Mouse (Mus musculus): ENCODE measurements around the gene Car10.

The Car10 gene

GRCm38 (mm10) chr11:93097941-93098828 is at the start of gene Car10:
TSS of gene Car10 (plus strand) at chr11:93098028.
- no peak for DNase-seq (ENCODE audit: low read depth, low spot score)

GRCm38 (mm10) chr11:93065021-93065420 is 32.8 kb upstream of the Car10 start:
- no peak for DNase-seq (ENCODE audit: low read depth, low spot score)

GRCm38 (mm10) chr11:93065656-93066181 is 32.1 kb upstream of the Car10 start:
- DNase-seq (ENCODE audit: low read depth, low spot score), result no peak

DNA sequence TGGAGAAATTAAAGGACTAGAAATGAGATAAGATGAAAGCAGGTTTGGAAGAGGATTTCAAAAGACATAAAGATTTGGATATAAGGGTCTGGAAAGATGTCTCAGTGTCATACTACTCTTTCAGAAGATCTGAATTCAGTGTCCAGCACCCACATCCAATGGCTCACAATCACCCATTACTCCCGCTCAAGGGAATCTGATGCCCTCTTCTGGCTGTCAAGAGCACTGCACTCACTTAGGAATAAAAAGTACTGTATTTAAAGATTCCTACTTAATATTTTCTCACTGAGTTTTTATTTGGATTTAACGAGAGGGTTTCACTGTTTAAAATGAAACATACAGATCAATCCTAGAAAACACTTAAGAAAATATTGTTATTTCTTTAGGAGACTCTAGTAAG is 2.2 kb upstream of the Car10 start:
- no peak for DNase-seq (ENCODE audit: low read depth, low spot score)

DNA sequence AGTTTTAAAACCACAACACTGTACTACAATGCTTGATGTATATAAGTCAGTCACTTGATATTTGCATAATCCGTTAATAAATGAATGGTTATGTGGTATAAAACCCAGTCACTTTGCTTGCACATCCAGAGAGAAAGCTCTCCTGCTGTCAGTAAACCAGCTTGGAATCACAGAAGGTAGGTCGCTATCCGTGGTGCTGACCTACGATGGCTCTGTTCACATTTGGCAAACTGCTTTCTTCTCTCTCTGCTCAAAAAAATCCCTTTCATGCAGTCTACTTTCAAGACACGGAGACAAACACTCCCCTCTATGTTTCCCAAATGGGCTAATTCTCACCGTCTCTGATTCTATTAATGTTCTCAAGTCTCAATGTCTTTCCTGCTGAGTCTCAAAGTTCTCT is 827 bp upstream of the Car10 start:
- DNase-seq (ENCODE audit: low read depth, low spot score), result no peak

DNA sequence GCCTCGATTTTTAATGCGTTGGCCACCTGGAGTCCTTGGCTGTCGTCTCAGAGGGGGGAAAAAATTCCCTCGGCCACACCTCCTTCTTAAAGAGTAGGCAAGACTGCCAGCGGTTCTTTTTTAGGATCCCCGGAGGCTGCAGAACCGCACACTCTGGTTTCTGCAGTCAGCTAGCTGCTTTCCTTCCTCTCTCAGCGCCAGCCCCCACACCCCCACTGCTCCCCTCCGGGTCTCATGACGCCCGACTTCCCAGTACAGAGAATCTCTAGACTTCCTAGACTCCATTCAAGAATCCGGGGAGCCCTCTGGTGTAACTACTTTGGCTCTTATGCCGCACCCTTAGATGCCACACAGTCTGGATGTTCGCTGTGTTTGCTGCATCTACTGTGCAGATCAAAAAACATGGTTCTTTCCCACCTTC is 387 bp upstream of the Car10 start:
- DNase-seq (ENCODE audit: low read depth, low spot score), result no peak

DNA sequence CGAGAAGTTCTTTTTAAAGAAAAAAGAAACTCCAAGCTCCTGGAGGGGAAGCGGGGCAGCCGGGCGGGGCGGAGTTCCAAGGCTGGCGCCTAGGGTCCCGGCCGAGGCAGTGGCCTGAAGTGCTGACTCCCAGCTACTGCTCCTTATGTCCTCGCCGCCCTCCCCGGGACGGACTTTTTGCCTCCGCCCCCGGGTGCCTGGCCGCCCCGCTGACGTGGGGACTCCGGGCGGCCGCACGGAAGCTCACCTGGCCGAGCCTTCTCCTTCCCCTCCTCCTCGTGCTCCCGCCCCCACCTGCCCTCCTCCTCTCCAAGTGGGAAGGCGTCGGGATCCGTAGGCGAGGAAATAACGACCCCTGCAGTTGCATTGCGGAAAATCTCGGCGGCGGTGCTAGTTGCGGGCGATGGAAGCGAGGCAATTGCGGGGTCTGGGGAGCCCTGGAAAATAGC is 1.1 kb downstream of the Car10 start:
- no peak for DNase-seq (ENCODE audit: low read depth, low spot score)

DNA sequence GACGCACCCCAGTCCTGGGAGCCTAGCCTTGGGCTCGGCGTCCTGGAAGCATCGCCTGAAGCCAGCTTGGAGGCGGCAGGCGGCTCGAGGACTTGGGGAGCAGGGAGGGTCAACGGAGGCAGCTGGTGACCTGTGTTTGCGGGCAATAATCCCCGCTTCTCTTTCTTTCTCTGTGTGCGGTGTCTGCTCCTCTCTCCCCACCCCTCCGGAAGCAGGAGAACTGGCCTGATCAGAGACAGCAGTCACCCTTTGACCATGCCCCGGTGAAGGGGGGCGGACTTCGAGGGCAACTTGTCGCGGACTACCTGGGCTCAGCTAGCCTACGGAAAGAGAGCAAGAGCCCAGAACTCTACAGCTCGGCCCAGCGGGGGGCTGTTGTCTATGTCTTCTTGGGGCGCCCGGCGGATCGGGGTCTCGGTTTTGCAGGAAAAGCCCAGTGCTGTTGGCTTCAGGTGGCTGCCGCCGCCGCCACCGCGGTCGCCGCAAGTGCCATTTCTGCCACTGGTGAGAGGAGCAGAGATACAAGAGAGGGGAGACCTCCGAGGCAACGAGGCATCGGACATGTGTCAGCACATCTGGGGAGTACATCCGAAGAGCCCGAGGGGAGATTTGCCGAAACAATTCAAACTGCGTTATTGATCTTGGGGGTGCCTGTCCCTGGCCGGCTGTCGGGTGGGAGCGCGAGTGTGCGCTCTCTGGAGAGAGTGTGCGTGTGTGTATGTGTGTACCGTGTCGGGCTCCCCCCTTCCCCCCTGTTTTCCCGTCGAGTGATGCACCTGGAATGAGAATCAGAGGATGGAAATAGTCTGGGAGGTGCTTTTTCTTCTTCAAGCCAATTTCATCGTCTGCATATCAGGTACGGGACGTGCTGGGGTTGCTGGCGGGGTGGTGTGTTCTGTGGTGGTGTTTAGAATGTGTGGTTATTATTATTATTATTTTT is 1.9 kb downstream of the Car10 start:
- DNase-seq (ENCODE audit: low read depth, low spot score), result no peak

DNA sequence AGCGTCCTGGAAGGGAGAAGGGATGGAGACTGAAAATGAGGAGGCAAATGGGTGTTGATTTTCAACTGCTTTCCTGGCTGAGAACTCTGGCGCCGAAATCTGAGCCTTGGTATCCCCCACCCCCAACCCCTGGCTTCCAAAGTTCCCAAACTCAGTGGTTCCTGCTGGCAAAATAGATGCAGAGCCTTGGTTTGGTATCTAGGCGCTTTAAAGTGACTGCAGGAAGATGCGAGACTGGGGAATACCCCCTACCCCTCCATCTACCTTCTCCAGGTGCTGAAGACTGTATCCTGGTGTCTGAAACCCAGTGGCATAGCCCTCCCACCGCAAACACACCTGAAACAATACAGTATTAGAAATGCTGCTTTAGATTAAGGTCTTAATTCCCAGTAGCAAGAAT is 2.8 kb downstream of the Car10 start:
- DNase-seq (ENCODE audit: low read depth, low spot score), result no peak

DNA sequence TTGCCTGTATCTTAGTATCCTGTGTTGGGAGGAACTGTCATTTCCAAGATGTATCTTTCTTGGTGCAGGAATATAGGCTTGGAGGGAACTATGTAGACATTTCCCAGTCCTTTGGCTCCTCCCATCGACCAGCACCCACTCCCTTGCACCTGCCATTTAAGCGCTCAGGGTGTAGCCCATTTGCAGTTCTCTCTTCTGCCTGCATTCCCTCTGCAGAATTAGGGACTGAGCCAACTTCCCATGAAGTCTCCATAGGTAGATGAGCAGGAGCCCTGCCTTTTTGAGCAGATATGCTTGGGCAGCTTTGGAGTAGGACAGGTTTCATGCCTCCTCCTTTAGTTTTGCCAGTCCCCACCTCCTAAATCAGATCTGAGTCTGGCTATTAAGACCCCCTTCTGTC is 3.3 kb downstream of the Car10 start:
- DNase-seq (ENCODE audit: low read depth, low spot score), result no peak

- no peak for DNase-seq (ENCODE audit: low read depth, low spot score)
These were observed 4.5 kb downstream of the Car10 start for GRCm38 (mm10) chr11:93102321-93102720.

DNA sequence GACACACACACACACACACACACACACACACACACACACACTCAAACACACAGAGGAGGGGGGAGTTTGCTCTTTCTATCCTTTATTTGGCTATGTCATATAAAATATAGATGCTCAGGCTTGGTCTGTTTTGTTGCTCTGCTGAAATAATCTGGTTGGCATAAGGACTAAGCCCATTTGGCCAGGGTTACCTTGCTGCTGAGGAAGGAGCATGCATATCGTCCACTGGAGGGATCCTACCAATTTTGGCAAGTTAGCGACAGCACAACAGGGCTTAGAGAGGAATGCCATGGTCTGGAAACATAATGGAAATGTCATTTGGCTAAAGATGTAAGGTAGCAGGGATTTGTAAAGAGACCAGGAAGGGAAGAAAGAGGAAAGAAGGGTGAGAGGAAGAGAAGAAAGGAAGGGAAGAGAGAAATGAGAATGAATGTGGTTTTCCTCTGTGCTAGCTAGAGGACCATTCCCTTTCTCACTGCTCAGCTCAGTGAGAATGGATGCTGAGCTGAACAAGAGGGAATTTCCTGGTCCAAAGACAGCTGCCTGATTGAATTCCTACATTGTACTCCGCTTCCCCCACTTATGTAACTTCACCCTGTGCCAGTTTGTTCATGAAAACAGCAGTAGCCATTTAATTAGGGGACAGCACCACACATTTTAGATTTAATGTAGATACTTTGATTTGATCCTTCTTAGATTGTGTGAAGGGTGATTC is 5.4 kb downstream of the Car10 start:
- no peak for DNase-seq (ENCODE audit: low read depth, low spot score)

- no peak for DNase-seq (ENCODE audit: low read depth, low spot score)
These were observed 11.6 kb downstream of the Car10 start for GRCm38 (mm10) chr11:93109451-93109850.

- no peak for DNase-seq (ENCODE audit: low read depth, low spot score)
These were observed 23.1 kb downstream of the Car10 start for GRCm38 (mm10) chr11:93120766-93121415.

- DNase-seq (ENCODE audit: low read depth, low spot score), result no peak
These were observed 25.9 kb downstream of the Car10 start for GRCm38 (mm10) chr11:93123691-93124090.

DNA sequence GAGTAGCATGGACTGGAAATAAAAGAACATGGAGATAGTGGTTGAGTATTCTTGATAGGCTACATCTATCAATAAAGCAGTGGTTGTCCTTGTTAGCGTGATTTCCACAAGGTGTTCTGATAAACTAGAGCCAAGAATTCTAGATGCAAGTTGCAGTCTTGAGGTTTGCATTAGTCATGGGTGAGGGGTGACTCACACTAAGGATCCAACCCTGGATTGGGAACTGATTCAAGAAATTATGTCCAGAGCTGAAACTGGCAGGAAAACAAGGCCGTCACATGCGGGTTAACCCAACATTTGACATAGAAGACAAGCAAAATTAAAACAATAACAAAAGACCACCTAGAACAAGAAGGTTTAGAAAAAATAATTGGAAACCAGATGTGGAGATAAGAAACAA is 28.6 kb downstream of the Car10 start:
- no peak for DNase-seq (ENCODE audit: low read depth, low spot score)

DNA sequence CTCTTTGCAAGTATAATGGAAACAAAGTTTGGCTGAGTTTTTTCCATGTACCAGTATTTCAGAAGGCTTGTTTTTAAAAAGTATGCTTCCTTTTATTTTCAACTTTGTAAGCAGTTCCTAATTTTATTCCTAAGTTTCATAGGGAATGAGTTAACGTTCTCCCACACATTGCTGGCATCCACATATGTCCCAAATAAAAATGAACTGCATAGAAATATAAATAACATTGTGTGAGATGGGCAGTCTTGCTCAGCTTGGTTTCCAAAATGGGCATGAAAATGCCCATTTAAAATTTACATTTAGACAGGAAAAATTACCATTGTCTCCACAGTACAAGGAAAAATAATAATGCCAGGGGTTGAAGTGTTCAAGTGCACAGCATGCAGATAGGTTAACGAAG is 30.7 kb downstream of the Car10 start:
- no peak for DNase-seq (ENCODE audit: low read depth, low spot score)

DNA sequence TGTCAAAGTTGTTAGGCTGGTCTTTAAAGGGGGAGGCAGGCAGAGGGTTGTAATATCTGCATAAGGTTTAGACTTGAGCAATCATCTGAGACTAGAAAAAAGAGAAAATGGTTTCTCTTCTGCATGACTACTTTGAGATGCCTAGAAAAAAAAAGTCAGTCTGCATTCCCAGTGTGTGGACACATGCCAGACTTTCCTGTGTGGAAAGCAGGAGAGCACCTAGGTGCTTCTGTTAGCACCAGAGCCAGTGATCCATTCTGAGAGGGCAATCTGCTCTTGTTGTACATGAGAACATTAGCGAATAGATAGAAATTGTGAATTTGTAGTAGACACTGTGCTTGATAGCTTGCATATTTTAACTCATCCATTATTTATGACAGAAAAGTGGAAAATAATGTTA is 40.0 kb downstream of the Car10 start:
- DNase-seq (ENCODE audit: low read depth, low spot score), result no peak

DNA sequence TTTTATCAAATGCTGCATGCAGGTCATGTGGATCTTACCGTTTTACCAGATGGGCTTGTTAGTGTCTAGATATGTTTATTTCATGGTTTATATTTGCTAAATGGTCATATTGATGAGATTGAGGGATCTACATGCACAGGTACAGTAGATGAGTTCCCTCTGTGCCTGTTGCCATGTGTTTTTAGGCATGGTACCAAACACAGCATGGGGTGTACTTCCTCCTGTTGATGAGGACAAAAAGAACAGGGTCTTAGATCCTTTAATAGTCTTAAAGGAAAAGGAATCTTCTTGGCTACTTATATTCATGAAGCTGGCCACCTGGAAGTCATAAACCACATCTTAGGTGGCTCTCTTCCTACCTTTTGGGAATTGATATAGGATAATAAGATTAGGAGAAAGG is 43.9 kb downstream of the Car10 start:
- DNase-seq (ENCODE audit: low read depth, low spot score), result no peak

GRCm38 (mm10) chr11:93144544-93144943 is 46.7 kb downstream of the Car10 start:
- DNase-seq (ENCODE audit: low read depth, low spot score), result peak; percentile 1

DNA sequence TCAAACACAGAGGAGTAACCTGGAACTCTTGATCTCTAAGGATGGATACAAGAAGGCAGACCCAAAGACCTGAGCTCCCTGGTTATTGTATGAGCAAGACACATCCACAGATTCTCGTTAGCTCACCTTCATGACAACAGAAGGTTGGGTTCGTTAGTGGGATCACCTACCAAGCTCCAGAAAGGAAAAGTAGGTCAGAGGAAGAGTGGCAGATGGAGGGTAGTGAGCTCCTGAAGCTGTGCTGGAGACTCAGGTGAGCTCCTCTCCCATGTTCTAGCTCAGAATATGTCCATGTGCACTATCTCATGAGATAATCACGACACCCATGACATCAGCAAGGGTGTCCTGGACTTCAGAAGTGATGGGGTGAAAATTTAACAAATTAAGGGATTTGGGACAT is 57.1 kb downstream of the Car10 start:
- DNase-seq (ENCODE audit: low read depth, low spot score), result no peak

Measured in WW6 (cell line).